Mouse (Mus musculus): ENCODE measurements around the gene Ogg1. TPM values are rescaled to one million over a fixed set of nuclear protein-coding genes. Genes with fewer than 3 reads are reported as not detected.

Ogg1 gene
- polyA plus RNA-seq, 1 experiment = 13.7 TPM

- Histone ChIP-seq H3K4me3 (ENCODE audit: insufficient read depth, low read length) (no peak overlapping the region), H3K4me1 (ENCODE audit: control insufficient read depth, insufficient read depth, low read length) (no peaks in the 10 kb centered on the region), H3K27ac (ENCODE audit: insufficient read depth, low read length) (no peak overlapping the region)
- TF ChIP-seq POLR2A (IDR thresholded peaks at IDR 0.05; ENCODE audit: extremely low read depth, insufficient read depth, low read length) (no peak), CTCF (IDR thresholded peaks at IDR 0.05; ENCODE audit: extremely low read depth, insufficient read depth, low read length) (no peak)
Measured at GRCm38 (mm10) chr6:113364518-113365135, 37.9 kb downstream of the Ogg1 start.

- TF ChIP-seq CTCF (IDR thresholded peaks at IDR 0.05; ENCODE audit: extremely low read depth, insufficient read depth, low read length) (no peak), POLR2A (IDR thresholded peaks at IDR 0.05; ENCODE audit: extremely low read depth, insufficient read depth, low read length) (no peak)
- Histone ChIP-seq H3K4me1 (ENCODE audit: control insufficient read depth, insufficient read depth, low read length) (no peaks in the 10 kb centered on the region), H3K4me3 (ENCODE audit: insufficient read depth, low read length) (no peak overlapping the region), H3K27ac (ENCODE audit: insufficient read depth, low read length) (no peak overlapping the region)
Measured at GRCm38 (mm10) chr6:113366639-113367038, 39.9 kb downstream of the Ogg1 start.

GRCm38 (mm10) chr6:113367574-113367973, 40.8 kb downstream of the Ogg1 start:
- H3K27ac ChIP-seq (ENCODE audit: insufficient read depth, low read length) = no peak overlapping the region
- no peaks in the 10 kb centered on the region for H3K4me1 ChIP-seq (ENCODE audit: control insufficient read depth, insufficient read depth, low read length)
- H3K4me3 ChIP-seq (ENCODE audit: insufficient read depth, low read length) = no peak overlapping the region
- TF ChIP-seq POLR2A (IDR thresholded peaks at IDR 0.05; ENCODE audit: extremely low read depth, insufficient read depth, low read length) (no peak), CTCF (IDR thresholded peaks at IDR 0.05; ENCODE audit: extremely low read depth, insufficient read depth, low read length) (no peak)

- Histone ChIP-seq H3K27ac (ENCODE audit: insufficient read depth, low read length) (no peak overlapping the region), H3K4me1 (ENCODE audit: control insufficient read depth, insufficient read depth, low read length) (no peaks in the 10 kb centered on the region), H3K4me3 (ENCODE audit: insufficient read depth, low read length) (no peak overlapping the region)
- TF ChIP-seq CTCF (IDR thresholded peaks at IDR 0.05; ENCODE audit: extremely low read depth, insufficient read depth, low read length) (no peak), POLR2A (IDR thresholded peaks at IDR 0.05; ENCODE audit: extremely low read depth, insufficient read depth, low read length) (no peak)
Measured at GRCm38 (mm10) chr6:113368124-113368523, 41.4 kb downstream of the Ogg1 start.

- no peak overlapping the region for H3K27ac ChIP-seq (ENCODE audit: insufficient read depth, low read length)
- no peaks in the 10 kb centered on the region for H3K4me1 ChIP-seq (ENCODE audit: control insufficient read depth, insufficient read depth, low read length)
Measured at GRCm38 (mm10) chr6:113368577-113368976, 41.8 kb downstream of the Ogg1 start.

GRCm38 (mm10) chr6:113370194-113370929, 43.6 kb downstream of the Ogg1 start:
- TF ChIP-seq POLR2A (IDR thresholded peaks at IDR 0.05; ENCODE audit: extremely low read depth, insufficient read depth, low read length) (no peak), CTCF (IDR thresholded peaks at IDR 0.05; ENCODE audit: extremely low read depth, insufficient read depth, low read length) (no peak)
- H3K4me3 ChIP-seq (ENCODE audit: insufficient read depth, low read length) = no peak overlapping the region
- no peaks in the 10 kb centered on the region for H3K4me1 ChIP-seq (ENCODE audit: control insufficient read depth, insufficient read depth, low read length)
- no peak overlapping the region for H3K27ac ChIP-seq (ENCODE audit: insufficient read depth, low read length)

More at GRCm38 (mm10) chr6:113368577-113368976, 41.8 kb downstream of the Ogg1 start:
- no peak overlapping the region for H3K4me3 ChIP-seq (ENCODE audit: insufficient read depth, low read length)
- TF ChIP-seq CTCF (IDR thresholded peaks at IDR 0.05; ENCODE audit: extremely low read depth, insufficient read depth, low read length) = no peak
- no peak for TF ChIP-seq POLR2A (IDR thresholded peaks at IDR 0.05; ENCODE audit: extremely low read depth, insufficient read depth, low read length)

- no peak for TF ChIP-seq POLR2A (IDR thresholded peaks at IDR 0.05; ENCODE audit: extremely low read depth, insufficient read depth, low read length)
- TF ChIP-seq CTCF (IDR thresholded peaks at IDR 0.05; ENCODE audit: extremely low read depth, insufficient read depth, low read length) = no peak
- H3K4me1 ChIP-seq (ENCODE audit: control insufficient read depth, insufficient read depth, low read length) = peaks cover 3% of the 10 kb centered on the region; the same call in 1 of the 2 replicates
- H3K4me3 ChIP-seq (ENCODE audit: insufficient read depth, low read length) = no peak overlapping the region
- H3K27ac ChIP-seq (ENCODE audit: insufficient read depth, low read length) = no peak overlapping the region
Measured at GRCm38 (mm10) chr6:113373491-113373890, 46.7 kb downstream of the Ogg1 start.

GRCm38 (mm10) chr6:113377172-113377495, 50.4 kb downstream of the Ogg1 start:
- peak overlapping the region; percentile 84 for H3K4me3 ChIP-seq (ENCODE audit: insufficient read depth, low read length)
- H3K4me1 ChIP-seq (ENCODE audit: control insufficient read depth, insufficient read depth, low read length) = peaks cover 6% of the 10 kb centered on the region
- TF ChIP-seq CTCF (IDR thresholded peaks at IDR 0.05; ENCODE audit: extremely low read depth, insufficient read depth, low read length) (no peak), POLR2A (IDR thresholded peaks at IDR 0.05; ENCODE audit: extremely low read depth, insufficient read depth, low read length) (no peak)
- H3K27ac ChIP-seq (ENCODE audit: insufficient read depth, low read length) = peak overlapping the region; percentile 86

- TF ChIP-seq CTCF (IDR thresholded peaks at IDR 0.05; ENCODE audit: extremely low read depth, insufficient read depth, low read length) = no peak
- TF ChIP-seq POLR2A (IDR thresholded peaks at IDR 0.05; ENCODE audit: extremely low read depth, insufficient read depth, low read length) = peak; percentile 70
- Histone ChIP-seq H3K27ac (ENCODE audit: insufficient read depth, low read length) (peak within 1 kb of the TSS; percentile 99), H3K4me3 (ENCODE audit: insufficient read depth, low read length) (peak within 1 kb of the TSS; percentile 84), H3K4me1 (ENCODE audit: control insufficient read depth, insufficient read depth, low read length) (peaks cover 6% of the 10 kb centered on the region)
Measured at GRCm38 (mm10) chr6:113377496-113378385, 51.0 kb downstream of the Ogg1 start, which contains the start of the genes Tada3 and Arpc4. TSS of gene Tada3 (minus strand) at chr6:113377883. TSS of gene Arpc4 (plus strand) at chr6:113378115.
